Mouse (Mus musculus) midbrain, embryonic 12.5 days (tissue): Measurements from ENCODE around the gene Lgr4. TPM values are rescaled to one million over a fixed set of nuclear protein-coding genes. Genes with fewer than 3 reads are reported as not detected.
A peak's percentile ranks its signal among the peaks of the same experiment; 100 is the strongest.

ENCODE experiments used
- ATAC-seq: fragments of 200-750 bp; cut with Nextera tagmentation; 2 replicates; pipeline ENCODE4 v1.8.0; 2017; ENCODE audit warnings: low read depth, moderate TSS enrichment, moderate library complexity; ENCODE audit not compliant: low FRiP score
- H3K27ac ChIP-seq: fragments of 300-500 bp; sonication (generic); replicated peaks from 2 replicates; pipeline ENCODE4 v1.5.1; 2016; ENCODE audit warnings: mild to moderate bottlenecking
- H3K27me3 ChIP-seq: fragments of 300-500 bp; sonication (generic); 2 replicates; pipeline ENCODE4 v1.6.1; 2016; ENCODE audit warnings: mild to moderate bottlenecking
- H3K36me3 ChIP-seq: fragments of 300-500 bp; sonication (generic); 2 replicates; pipeline ENCODE4 v1.6.1; 2016
- H3K4me1 ChIP-seq: fragments of 300-500 bp; sonication (generic); 2 replicates; pipeline ENCODE4 v1.6.1; 2016
- H3K4me2 ChIP-seq: fragments of 300-500 bp; sonication (generic); replicated peaks from 2 replicates; pipeline ENCODE4 v1.6.1; 2016; ENCODE audit warnings: mild to moderate bottlenecking, moderate library complexity
- H3K4me3 ChIP-seq: fragments of 300-500 bp; sonication (generic); 2 replicates; pipeline ENCODE4 v1.5.1; 2016; ENCODE audit warnings: mild to moderate bottlenecking
- H3K9ac ChIP-seq: fragments of 300-500 bp; sonication (generic); replicated peaks from 2 replicates; pipeline ENCODE4 v1.6.1; 2016; ENCODE audit warnings: mild to moderate bottlenecking, moderate library complexity
- H3K9me3 ChIP-seq: fragments of 300-500 bp; sonication (generic); 2 replicates; pipeline ENCODE4 v1.6.1; 2016; ENCODE audit warnings: mild to moderate bottlenecking
- WGBS: fragments of 180-500 bp; shearing (Covaris S2); methylation state at CpG from one replicate; pipeline ENCODE4 v1.1.7; 2016; 5-methylcytosine and 5-hydroxymethylcytosine counted together
- polyA plus RNA-seq: library from polyadenylated mRNA; unstranded; fragments of >200 nt; fragmentation: Nextera tagmentation; extraction: Ambion mirVana; gene quantifications from 2 replicates; pipeline ENCODE4 v1.2.1, GENCODE M21; 2016

Gene Lgr4
- polyA plus RNA-seq, 1 experiment from 2014 or later, result 16.8 TPM

- Histone ChIP-seq H3K4me3 (no peak overlapping the region), H3K27ac (no peak overlapping the region), H3K9me3 (no peaks in the 10 kb centered on the region), H3K4me2 (no peak overlapping the region), H3K27me3 (peaks cover 24% of the 10 kb centered on the region), H3K4me1 (peaks cover 8% of the 10 kb centered on the region), H3K9ac (no peak overlapping the region), H3K36me3 (no peaks in the 10 kb centered on the region)
- whole genome bisulfite sequencing, result 95% methylated on average over 3 of the region's 3 CpGs
- no peak for ATAC-seq
Measured at GRCm38 (mm10) chr2:109935194-109935593, 17.7 kb downstream of the Lgr4 start.

GRCm38 (mm10) chr2:109935754-109936409, 18.4 kb downstream of the Lgr4 start:
- no peak for ATAC-seq
- no peak overlapping the region for H3K4me2 ChIP-seq
- peaks cover 24% of the 10 kb centered on the region for H3K27me3 ChIP-seq
- H3K9ac ChIP-seq, result no peak overlapping the region
- no peaks in the 10 kb centered on the region for H3K9me3 ChIP-seq
- no peaks in the 10 kb centered on the region for H3K36me3 ChIP-seq
- H3K4me3 ChIP-seq, result no peak overlapping the region
- H3K27ac ChIP-seq, result no peak overlapping the region
- peaks cover 8% of the 10 kb centered on the region for H3K4me1 ChIP-seq
- 56% methylated on average over 11 of the region's 11 CpGs for WGBS

- no peaks in the 10 kb centered on the region for H3K36me3 ChIP-seq
- H3K9ac ChIP-seq, result no peak overlapping the region
- ATAC-seq, result no peak
- H3K9me3 ChIP-seq, result no peaks in the 10 kb centered on the region
- no peak overlapping the region for H3K4me2 ChIP-seq
- peaks cover 24% of the 10 kb centered on the region for H3K27me3 ChIP-seq
- H3K4me1 ChIP-seq, result peaks cover 8% of the 10 kb centered on the region
- WGBS, result 16% methylated on average over 2 of the region's 2 CpGs
- no peak overlapping the region for H3K4me3 ChIP-seq
- H3K27ac ChIP-seq, result no peak overlapping the region
Measured at GRCm38 (mm10) chr2:109936410-109936755, 18.9 kb downstream of the Lgr4 start.

- H3K4me2 ChIP-seq, result peak overlapping the region; percentile 21; the same call in 1 of the 2 replicates
- WGBS, result 7% methylated on average over 5 of the region's 5 CpGs
- no peak overlapping the region for H3K4me3 ChIP-seq
- no peak overlapping the region for H3K9ac ChIP-seq
- peaks cover 3% of the 10 kb centered on the region; the same call in 1 of the 2 replicates for H3K27me3 ChIP-seq
- no peaks in the 10 kb centered on the region for H3K36me3 ChIP-seq
- H3K27ac ChIP-seq, result peak overlapping the region; percentile 73
- no peaks in the 10 kb centered on the region for H3K9me3 ChIP-seq
- H3K4me1 ChIP-seq, result peaks cover 34% of the 10 kb centered on the region
- peak; percentile 74 for ATAC-seq
Measured at GRCm38 (mm10) chr2:109941973-109942444, 24.6 kb downstream of the Lgr4 start.

GRCm38 (mm10) chr2:109942810-109943570, 25.5 kb downstream of the Lgr4 start:
- WGBS, result 19% methylated on average over 8 of the region's 8 CpGs
- H3K9ac ChIP-seq, result no peak overlapping the region
- no peak overlapping the region for H3K4me3 ChIP-seq
- peaks cover 3% of the 10 kb centered on the region; the same call in 1 of the 2 replicates for H3K27me3 ChIP-seq
- peaks cover 34% of the 10 kb centered on the region for H3K4me1 ChIP-seq
- H3K4me2 ChIP-seq, result peak overlapping the region; percentile 19
- ATAC-seq, result peak; percentile 92
- H3K9me3 ChIP-seq, result no peaks in the 10 kb centered on the region
- H3K27ac ChIP-seq, result peak overlapping the region; percentile 69
- no peaks in the 10 kb centered on the region for H3K36me3 ChIP-seq

GRCm38 (mm10) chr2:109944995-109945394, 27.5 kb downstream of the Lgr4 start:
- ATAC-seq, result no peak
- 82% methylated on average over 9 of the region's 9 CpGs for WGBS
- Histone ChIP-seq H3K4me3 (no peak overlapping the region), H3K4me1 (peaks cover 34% of the 10 kb centered on the region), H3K4me2 (no peak overlapping the region), H3K27me3 (peaks cover 3% of the 10 kb centered on the region; the same call in 1 of the 2 replicates), H3K36me3 (no peaks in the 10 kb centered on the region), H3K9ac (no peak overlapping the region), H3K9me3 (no peaks in the 10 kb centered on the region), H3K27ac (no peak overlapping the region)

GRCm38 (mm10) chr2:109945532-109945931, 28.1 kb downstream of the Lgr4 start:
- H3K36me3 ChIP-seq, result no peaks in the 10 kb centered on the region
- no peak overlapping the region for H3K4me2 ChIP-seq
- no peak overlapping the region for H3K4me3 ChIP-seq
- ATAC-seq, result no peak
- 54% methylated on average over 4 of the region's 4 CpGs for WGBS
- no peak overlapping the region for H3K27ac ChIP-seq
- H3K9ac ChIP-seq, result no peak overlapping the region
- H3K9me3 ChIP-seq, result no peaks in the 10 kb centered on the region
- H3K27me3 ChIP-seq, result peaks cover 3% of the 10 kb centered on the region; the same call in 1 of the 2 replicates
- H3K4me1 ChIP-seq, result peaks cover 37% of the 10 kb centered on the region

- peaks cover 3% of the 10 kb centered on the region; the same call in 1 of the 2 replicates for H3K27me3 ChIP-seq
- no peaks in the 10 kb centered on the region for H3K36me3 ChIP-seq
- ATAC-seq, result no peak
- WGBS, result 94% methylated on average over 6 of the region's 6 CpGs
- no peaks in the 10 kb centered on the region for H3K9me3 ChIP-seq
- no peak overlapping the region for H3K4me3 ChIP-seq
- no peak overlapping the region for H3K27ac ChIP-seq
- peaks cover 37% of the 10 kb centered on the region for H3K4me1 ChIP-seq
- H3K4me2 ChIP-seq, result no peak overlapping the region
- H3K9ac ChIP-seq, result no peak overlapping the region
Measured at GRCm38 (mm10) chr2:109946426-109946825, 29.0 kb downstream of the Lgr4 start.

- H3K9ac ChIP-seq, result no peak overlapping the region
- H3K4me1 ChIP-seq, result peaks cover 24% of the 10 kb centered on the region; the same call in 1 of the 2 replicates
- H3K9me3 ChIP-seq, result no peaks in the 10 kb centered on the region
- no peaks in the 10 kb centered on the region for H3K36me3 ChIP-seq
- no peak overlapping the region for H3K4me2 ChIP-seq
- H3K4me3 ChIP-seq, result no peak overlapping the region
- ATAC-seq, result no peak
- peaks cover 9% of the 10 kb centered on the region for H3K27me3 ChIP-seq
- no peak overlapping the region for H3K27ac ChIP-seq
Measured at GRCm38 (mm10) chr2:109949519-109949918, 32.1 kb downstream of the Lgr4 start.

GRCm38 (mm10) chr2:109950311-109950710, 32.9 kb downstream of the Lgr4 start:
- Histone ChIP-seq H3K27me3 (peaks cover 6% of the 10 kb centered on the region), H3K9ac (no peak overlapping the region), H3K4me3 (no peak overlapping the region), H3K36me3 (no peaks in the 10 kb centered on the region), H3K4me2 (no peak overlapping the region), H3K4me1 (peaks cover 25% of the 10 kb centered on the region), H3K9me3 (no peaks in the 10 kb centered on the region), H3K27ac (no peak overlapping the region)
- WGBS, result 62% methylated on average over 3 of the region's 3 CpGs
- no peak for ATAC-seq

GRCm38 (mm10) chr2:109951050-109951449, 33.6 kb downstream of the Lgr4 start:
- Histone ChIP-seq H3K4me3 (no peak overlapping the region), H3K36me3 (no peaks in the 10 kb centered on the region), H3K4me1 (peaks cover 27% of the 10 kb centered on the region), H3K4me2 (no peak overlapping the region), H3K9me3 (no peaks in the 10 kb centered on the region), H3K27ac (no peak overlapping the region), H3K27me3 (peaks cover 6% of the 10 kb centered on the region), H3K9ac (no peak overlapping the region)
- no peak for ATAC-seq
- 69% methylated on average over 4 of the region's 4 CpGs for WGBS

- peak; percentile 74 for ATAC-seq
- H3K27me3 ChIP-seq, result peaks cover 6% of the 10 kb centered on the region
- no peaks in the 10 kb centered on the region for H3K36me3 ChIP-seq
- H3K9ac ChIP-seq, result no peak overlapping the region
- H3K4me1 ChIP-seq, result peaks cover 27% of the 10 kb centered on the region
- WGBS, result 74% methylated on average over 10 of the region's 10 CpGs
- no peak overlapping the region for H3K4me3 ChIP-seq
- H3K27ac ChIP-seq, result 0 out of 2 replicates have a peak overlapping the region, but pooled peaks have one; percentile 5
- H3K4me2 ChIP-seq, result no peak overlapping the region
- H3K9me3 ChIP-seq, result no peaks in the 10 kb centered on the region
Measured at GRCm38 (mm10) chr2:109953048-109953717, 35.7 kb downstream of the Lgr4 start.
